Mouse (Mus musculus) adrenal gland (tissue): ENCODE measurements at regions not wholly inside any gene's neighbourhood (a gene's known extent, or its start where the extent isn't known, plus 50 kb on each side); places are given as distances from the start of the nearest gene placed in this dataset.

Experiments used
- intact Hi-C: fragments of 180-260 bp; cut with DNase I; formaldehyde crosslinking; loops from one replicate; pipeline ENCODE4 v1.15.1; 2025

DNA sequence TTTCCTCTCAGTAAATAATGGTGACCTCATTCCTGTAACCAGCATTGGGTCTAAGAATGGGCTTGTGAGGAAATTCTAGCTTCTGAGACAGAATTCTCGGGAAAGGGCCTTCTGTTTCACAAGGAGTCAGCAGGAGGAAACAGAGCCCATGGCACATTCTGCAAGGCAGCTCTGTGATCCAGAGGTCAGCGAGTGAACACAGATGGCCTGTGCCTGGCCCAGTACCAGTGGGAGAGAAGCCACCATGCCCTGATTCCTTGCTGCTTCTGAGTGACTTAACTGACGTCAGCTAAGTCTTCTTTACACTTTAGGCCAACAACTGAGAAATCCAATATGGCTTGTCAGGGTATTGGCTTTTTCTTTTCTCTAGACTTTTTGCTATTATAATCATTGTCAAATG lies 342.5 kb upstream of the Tmc3 start:
- intact Hi-C loops, result no loop called here

DNA sequence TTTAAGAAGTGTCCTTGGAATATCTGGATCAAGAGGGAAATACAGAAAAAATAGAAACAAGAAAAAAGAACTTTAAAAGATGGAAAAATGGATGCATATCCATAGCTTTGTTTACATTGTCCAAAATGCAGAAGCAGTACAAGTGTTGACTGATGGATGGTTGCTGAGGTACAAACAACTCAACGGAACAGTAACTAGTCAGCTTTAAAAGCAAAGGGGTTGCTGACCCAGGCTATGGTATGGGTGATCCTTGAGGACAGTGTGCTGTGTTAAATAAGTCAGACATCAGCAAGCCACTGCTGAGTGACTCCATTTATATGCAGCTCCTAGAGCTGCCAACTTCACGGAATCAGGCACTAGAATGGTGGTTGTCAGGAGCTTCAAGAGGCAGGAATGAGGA lies 338.9 kb upstream of the Tmc3 start:
- intact Hi-C loops, result no loop called here

GRCm38 (mm10) chr7:83251995-83252563 lies 332.6 kb upstream of the Tmc3 start:
- intact Hi-C loops, result no loop called here

- intact Hi-C loops, result no loop called here
Observed at GRCm38 (mm10) chr7:83253001-83253400, 331.7 kb upstream of the Tmc3 start.

DNA sequence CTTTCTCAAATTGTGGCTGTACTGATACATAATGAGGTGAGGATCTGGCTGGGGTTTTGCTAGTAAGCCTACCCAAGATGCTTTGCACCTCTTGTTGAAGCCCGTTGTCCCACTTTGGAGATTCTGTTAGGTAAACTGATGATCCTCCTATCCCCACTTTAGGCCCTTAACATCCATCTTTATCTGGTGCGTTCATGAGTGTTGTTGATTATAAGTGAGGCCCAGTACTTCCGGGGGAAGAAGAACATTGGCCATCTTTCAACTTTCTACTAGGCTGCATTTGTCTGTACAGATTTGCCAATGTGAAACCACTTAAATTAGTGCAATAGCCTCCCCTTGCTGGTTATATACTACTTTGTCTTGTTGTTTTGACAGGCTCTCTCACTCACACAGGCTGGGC lies 331.3 kb upstream of the Tmc3 start:
- intact Hi-C loops, result no loop called here

DNA sequence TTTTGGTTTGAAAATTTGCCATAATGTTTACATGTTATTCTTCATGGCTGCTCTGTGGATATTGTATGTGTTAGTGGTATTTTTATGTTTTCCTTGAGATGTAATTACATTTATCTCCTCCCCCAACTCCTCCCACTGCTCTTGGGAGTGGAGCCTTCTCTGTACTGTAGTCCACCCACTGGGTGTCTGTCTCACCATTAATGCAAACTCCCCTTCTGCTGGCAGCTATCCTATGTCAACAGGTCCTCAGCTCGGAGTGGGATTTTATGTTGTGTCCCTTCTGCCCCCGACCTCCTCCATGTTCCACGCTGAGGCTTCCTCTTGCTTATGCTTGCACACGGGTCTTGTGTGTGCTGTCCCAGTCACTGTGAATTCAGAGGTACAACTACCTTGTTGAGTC lies 330.3 kb upstream of the Tmc3 start:
- intact Hi-C loops, result no loop called here

DNA sequence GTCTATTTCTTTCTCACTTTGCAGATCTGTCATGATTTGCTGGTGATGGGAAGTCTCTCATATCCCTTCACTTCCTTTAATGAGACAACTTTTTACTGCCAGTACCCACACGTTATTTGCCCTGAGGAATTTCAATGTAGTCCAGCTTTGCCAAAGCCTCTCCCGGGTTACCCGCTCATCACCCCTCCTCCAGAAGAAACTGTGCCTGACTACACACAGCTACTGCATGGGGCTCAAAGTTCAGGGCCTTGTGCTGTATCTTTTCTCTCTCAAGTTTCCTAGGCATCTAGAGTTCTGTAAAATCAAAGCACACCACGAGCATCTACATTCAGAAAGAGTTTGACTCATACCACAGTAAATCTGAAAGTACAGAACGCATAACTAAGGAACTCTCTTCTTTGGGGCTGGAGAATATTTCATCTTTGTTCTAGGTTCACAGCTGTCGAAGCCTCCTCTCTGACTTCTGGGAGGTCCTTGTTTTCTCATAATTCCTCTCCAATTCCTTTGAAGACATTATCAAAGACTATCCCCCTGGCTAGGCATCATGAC lies 328.4 kb upstream of the Tmc3 start:
- intact Hi-C loops, result no loop called here

DNA sequence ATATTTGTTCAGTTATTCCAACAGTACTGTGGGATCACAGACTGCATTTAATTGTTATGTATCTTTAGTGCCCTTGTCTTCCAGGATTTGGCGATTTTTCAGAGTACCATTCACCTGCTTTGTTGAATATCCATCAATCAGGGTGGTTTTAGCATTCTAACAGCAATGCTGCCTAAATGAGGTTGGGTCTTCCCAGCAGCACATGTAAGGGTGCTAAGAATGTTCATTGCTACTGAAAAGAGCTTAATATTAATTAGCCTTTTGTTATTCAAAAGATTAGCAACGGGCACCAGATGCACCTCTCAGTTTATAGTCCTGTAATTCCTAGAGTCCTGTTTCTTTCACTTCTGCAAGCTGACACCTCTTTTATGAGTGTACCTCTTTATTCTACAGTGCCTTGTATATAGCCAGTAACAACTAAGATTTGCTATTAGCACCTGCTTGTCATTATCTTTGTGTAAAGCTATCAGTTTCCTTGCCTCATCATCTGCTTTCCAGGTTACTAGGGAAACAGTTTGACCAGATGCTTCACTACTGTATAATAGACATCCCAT lies 326.3 kb upstream of the Tmc3 start:
- intact Hi-C loops, result no loop called here

DNA sequence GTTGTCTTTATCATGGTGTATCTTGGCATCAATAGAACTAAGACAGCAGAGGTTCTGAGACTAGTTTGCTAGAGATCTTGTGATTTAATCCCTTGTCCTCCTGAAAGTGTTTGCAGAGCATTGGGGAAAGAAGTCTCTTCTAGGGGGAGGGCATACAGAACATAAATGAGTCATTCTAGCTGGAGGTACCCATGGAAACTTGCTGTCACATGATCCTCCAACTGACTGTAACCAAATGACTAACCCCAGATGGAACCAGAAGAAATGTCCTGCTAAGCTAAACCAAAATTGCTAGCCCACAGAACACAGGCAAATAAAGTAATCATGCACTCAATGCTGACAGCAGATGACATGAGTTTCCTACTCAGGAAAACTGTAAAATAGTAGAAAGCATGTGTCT lies 323.2 kb upstream of the Tmc3 start:
- intact Hi-C loops, result no loop called here

GRCm38 (mm10) chr7:83289915-83290773 lies 294.6 kb upstream of the Tmc3 start:
- intact Hi-C loops, result no loop called here

DNA sequence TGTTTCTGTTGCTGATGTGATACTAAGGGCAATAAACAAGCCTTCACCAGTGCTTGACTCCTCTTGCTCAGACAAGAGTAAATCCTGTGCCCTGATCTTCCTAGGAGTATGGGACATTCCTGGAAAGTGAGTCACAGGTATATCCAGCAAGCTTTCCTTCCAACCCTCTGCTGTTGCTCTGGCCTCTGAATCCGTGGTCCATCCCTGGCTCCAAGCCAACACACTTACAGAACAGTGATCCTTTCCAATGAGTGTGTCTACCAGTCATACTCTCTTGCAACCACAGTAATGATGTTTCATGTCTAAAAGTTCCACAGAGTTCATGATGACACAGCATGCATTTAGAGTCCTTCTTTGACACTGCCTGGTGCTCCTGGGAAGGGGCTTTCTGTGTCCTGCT lies 277.6 kb upstream of the Tmc3 start:
- intact Hi-C loops, result no loop called here

- intact Hi-C loops, result no loop called here
Observed at GRCm38 (mm10) chr7:83312172-83312571, 272.6 kb upstream of the Tmc3 start.

GRCm38 (mm10) chr7:83329809-83330412 lies 254.8 kb upstream of the Tmc3 start:
- intact Hi-C loops, result no loop called here

GRCm38 (mm10) chr7:83347103-83347754 lies 237.5 kb upstream of the Tmc3 start:
- intact Hi-C loops, result no loop called here

DNA sequence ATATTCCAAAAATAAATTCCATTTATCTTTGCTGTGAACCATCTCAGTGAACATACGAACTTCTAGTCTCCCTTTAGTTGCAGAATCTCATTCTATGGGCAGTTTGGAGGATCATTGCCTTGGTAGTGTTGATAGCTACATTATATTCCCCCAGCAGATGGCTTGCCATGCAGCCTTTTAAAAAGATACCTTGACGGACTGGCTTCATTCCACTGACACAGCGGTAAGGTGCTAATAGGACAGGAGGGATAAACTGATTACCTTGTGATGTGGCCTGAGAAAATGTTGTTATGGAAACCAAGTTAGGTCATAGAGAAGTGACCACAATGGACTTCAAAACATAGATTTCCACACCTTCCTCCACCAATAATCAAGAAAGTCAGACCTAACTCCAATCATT lies 215.5 kb upstream of the Tmc3 start:
- intact Hi-C loops, result no loop called here

DNA sequence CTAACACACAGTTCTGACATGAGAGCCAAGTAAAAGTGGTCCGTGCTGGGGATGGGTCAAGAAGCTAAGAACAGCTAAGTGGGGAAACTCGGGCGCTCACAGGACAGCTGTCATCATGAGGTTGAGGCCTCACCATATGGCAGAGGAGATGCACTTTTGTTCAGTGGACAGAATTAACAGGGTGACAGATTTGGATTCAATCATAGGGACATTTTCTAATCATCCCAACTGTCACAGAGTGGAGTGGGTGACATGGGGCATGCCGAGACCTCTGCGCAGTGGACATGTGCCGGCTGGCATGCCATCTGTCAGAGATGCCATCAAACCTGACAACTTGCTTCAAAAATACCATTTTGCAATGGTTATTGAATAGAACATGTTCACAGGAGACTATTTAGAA lies 215.1 kb upstream of the Tmc3 start:
- intact Hi-C loops, result no loop called here

- intact Hi-C loops, result no loop called here
Observed at GRCm38 (mm10) chr7:83376826-83377225, 207.9 kb upstream of the Tmc3 start.

GRCm38 (mm10) chr7:83381381-83382181 lies 203.1 kb upstream of the Tmc3 start:
- intact Hi-C loops, result no loop called here

DNA sequence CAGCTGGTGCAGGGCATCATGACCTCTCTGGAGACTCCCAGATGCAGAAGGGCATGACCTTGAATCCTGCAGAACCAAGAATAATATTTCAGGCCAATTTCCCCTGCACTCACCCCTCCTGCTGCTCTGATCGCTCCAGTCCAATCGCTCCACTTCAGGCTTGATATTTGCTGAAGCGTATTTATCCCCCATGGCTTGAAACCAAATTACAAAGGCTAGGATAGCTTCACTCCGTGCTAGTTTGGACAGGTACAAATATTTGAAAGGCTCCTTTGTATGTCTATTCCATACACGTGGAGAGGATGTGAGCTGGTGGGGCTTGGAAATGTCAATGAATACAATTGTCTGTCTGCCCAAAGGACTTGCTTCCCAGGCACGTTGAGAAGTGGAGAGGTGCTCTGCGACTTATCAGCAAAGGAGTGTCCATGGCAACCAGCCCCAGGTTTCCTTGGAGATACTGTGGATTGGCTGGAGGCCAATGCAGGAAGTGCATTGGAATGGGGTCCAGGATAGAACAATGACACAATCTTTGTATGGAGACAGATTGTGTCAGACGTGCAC lies 201.8 kb upstream of the Tmc3 start:
- intact Hi-C loops, result no loop called here

DNA sequence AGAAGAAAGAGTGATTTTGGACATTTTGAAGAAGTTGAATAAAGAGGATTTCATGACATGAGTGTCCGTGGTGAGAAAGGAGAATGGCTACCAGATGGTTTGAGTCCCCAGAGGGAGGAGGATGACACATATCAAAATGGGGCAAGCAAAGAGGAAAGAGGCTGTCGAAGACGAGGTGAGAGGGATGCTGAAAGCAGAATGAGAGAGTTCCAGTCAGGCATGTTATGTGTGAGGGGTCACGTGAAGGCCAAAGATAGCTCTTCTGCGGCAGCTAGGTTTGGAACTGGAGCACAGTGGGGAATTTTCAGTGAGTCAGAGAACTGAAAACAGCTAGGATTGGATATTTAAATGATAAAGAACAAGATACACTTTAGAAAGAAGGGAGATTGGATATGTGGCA lies 193.3 kb upstream of the Tmc3 start:
- intact Hi-C loops, result no loop called here
